Mouse (Mus musculus): ENCODE data around the gene Unc119b.
"Not testable (repeated sequence)": the region's sequence is repeated elsewhere in the genome, so short reads cannot be mapped to it uniquely, and the experiment has no call there.

Gene Unc119b

DNA sequence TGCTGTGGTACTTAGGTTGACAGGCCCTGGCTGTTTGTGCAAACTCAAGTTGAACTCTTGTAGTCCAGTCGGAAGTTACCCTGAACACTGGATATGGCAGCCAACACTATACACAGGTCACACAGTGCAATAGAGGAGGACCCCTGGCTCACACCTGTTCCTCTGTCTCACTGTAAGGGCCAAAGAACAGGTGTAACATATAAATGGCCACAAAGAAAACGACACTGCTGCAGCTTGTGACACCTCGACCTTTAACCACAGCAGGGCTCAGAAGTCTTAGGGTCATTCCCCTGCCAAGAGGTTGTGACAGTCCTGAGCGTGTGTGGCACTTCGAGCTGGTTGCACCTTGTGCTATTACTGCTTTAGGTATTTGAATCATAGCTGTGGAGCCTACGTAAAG is 34.3 kb downstream of the Unc119b start:
- no peak for DNase-seq (ENCODE audit: low read depth, low spot score)
- H3K36me3 ChIP-seq (ENCODE audit: control insufficient read depth, insufficient read depth, low read length, poor library complexity, severe bottlenecking) = peaks cover 5% of the 10 kb centered on the region; the same call in 1 of the 2 replicates
- H3K27me3 ChIP-seq (ENCODE audit: control insufficient read depth, insufficient read depth, low read length, poor library complexity, severe bottlenecking) = no peaks in the 10 kb centered on the region

DNA sequence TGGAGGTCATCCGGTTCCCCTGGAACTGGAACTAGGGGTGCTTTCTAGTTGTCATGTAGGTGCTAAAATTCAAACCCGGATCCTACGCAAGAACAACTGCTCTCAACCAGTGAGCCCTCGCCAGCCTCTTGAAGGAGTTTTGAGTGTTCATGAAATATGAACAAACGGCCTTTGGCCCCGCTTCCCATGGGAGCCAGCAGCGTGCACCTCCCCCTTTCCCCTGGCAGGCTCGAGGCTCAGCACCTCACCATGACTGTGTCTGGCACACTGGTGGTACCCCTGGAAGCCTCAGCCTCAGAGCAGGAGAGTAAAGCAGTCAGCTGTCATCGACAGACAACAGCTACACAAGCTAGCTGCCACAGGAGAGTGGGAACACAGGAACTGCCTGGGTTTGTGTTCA is 34.8 kb downstream of the Unc119b start:
- Histone ChIP-seq H3K27me3 (ENCODE audit: control insufficient read depth, insufficient read depth, low read length, poor library complexity, severe bottlenecking) (no peaks in the 10 kb centered on the region), H3K36me3 (ENCODE audit: control insufficient read depth, insufficient read depth, low read length, poor library complexity, severe bottlenecking) (peaks cover 6% of the 10 kb centered on the region; the same call in 1 of the 2 replicates)
- no peak for DNase-seq (ENCODE audit: low read depth, low spot score)

- no peak for DNase-seq (ENCODE audit: low read depth, low spot score)
- peaks cover 6% of the 10 kb centered on the region; the same call in 1 of the 2 replicates for H3K36me3 ChIP-seq (ENCODE audit: control insufficient read depth, insufficient read depth, low read length, poor library complexity, severe bottlenecking)
- no peaks in the 10 kb centered on the region for H3K27me3 ChIP-seq (ENCODE audit: control insufficient read depth, insufficient read depth, low read length, poor library complexity, severe bottlenecking)
These were observed 35.2 kb downstream of the Unc119b start for GRCm38 (mm10) chr5:115099530-115099929.

- no peaks in the 10 kb centered on the region for H3K27me3 ChIP-seq (ENCODE audit: control insufficient read depth, insufficient read depth, low read length, poor library complexity, severe bottlenecking)
- H3K36me3 ChIP-seq (ENCODE audit: control insufficient read depth, insufficient read depth, low read length, poor library complexity, severe bottlenecking) = peaks cover 6% of the 10 kb centered on the region; the same call in 1 of the 2 replicates
- no peak for DNase-seq (ENCODE audit: low read depth, low spot score)
These were observed 36.6 kb downstream of the Unc119b start, which contains the start of gene Gm10401 for GRCm38 (mm10) chr5:115098195-115098594. Gene Gm10401, minus strand, starts transcription at chr5:115098295.

DNA sequence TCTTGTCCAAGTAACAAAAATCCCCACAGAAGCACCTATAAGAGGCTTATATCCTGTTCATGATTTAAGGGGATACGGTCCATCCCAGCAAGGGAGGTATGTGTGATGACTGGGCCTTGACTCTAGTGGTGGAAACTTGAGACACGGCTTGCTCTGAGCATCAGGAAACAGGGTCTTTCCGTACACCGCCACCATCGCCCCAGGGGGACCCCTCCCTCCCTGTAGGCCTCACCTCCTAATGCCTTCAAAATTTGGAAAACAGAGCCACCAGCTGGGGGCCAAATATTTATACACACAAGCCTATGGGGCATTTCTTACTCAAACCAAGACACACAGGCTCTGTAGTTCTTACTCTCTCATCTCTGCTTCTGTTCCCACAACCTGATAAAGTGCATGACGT is 43.0 kb downstream of the Unc119b start:
- no peak for DNase-seq (ENCODE audit: low read depth, low spot score)
- Histone ChIP-seq H3K36me3 (ENCODE audit: control insufficient read depth, insufficient read depth, low read length, poor library complexity, severe bottlenecking) (peaks cover 9% of the 10 kb centered on the region; the same call in 1 of the 2 replicates), H3K27me3 (ENCODE audit: control insufficient read depth, insufficient read depth, low read length, poor library complexity, severe bottlenecking) (no peaks in the 10 kb centered on the region)

GRCm38 (mm10) chr5:115091015-115091414 is 43.8 kb downstream of the Unc119b start:
- no peak for DNase-seq (ENCODE audit: low read depth, low spot score)
- H3K27me3 ChIP-seq (ENCODE audit: control insufficient read depth, insufficient read depth, low read length, poor library complexity, severe bottlenecking) = no peaks in the 10 kb centered on the region
- H3K36me3 ChIP-seq (ENCODE audit: control insufficient read depth, insufficient read depth, low read length, poor library complexity, severe bottlenecking) = peaks cover 9% of the 10 kb centered on the region; the same call in 1 of the 2 replicates

- Histone ChIP-seq H3K36me3 (ENCODE audit: control insufficient read depth, insufficient read depth, low read length, poor library complexity, severe bottlenecking) (peaks cover 5% of the 10 kb centered on the region; the same call in 1 of the 2 replicates), H3K27me3 (ENCODE audit: control insufficient read depth, insufficient read depth, low read length, poor library complexity, severe bottlenecking) (no peaks in the 10 kb centered on the region)
- no peak for DNase-seq (ENCODE audit: low read depth, low spot score)
These were observed 45.0 kb downstream of the Unc119b start for GRCm38 (mm10) chr5:115089592-115090268.

GRCm38 (mm10) chr5:115085675-115086074 is 49.1 kb downstream of the Unc119b start:
- no peaks in the 10 kb centered on the region for H3K27me3 ChIP-seq (ENCODE audit: control insufficient read depth, insufficient read depth, low read length, poor library complexity, severe bottlenecking)
- peaks cover 16% of the 10 kb centered on the region; the same call in 1 of the 2 replicates for H3K36me3 ChIP-seq (ENCODE audit: control insufficient read depth, insufficient read depth, low read length, poor library complexity, severe bottlenecking)
- DNase-seq (ENCODE audit: low read depth, low spot score) = no peak

DNA sequence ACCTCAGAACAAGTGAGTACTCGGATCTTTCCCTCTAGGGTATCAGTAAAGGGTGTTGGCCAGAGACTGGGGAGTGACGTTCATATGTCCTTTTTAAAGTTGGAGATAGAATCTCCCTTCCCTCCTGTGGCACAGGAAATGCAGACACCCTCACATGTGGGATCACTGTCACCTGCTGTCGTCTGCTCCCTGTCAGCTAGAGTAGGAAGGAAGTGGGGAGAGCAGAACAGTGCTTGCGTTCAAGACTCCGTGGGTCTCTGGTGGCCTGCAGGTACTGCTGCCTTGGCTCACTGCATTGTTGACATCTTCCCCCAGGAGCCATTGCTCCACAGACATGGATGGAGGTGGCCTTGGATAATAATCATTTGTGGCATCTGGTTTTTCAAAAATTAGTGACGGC is 51.3 kb downstream of the Unc119b start:
- H3K27me3 ChIP-seq (ENCODE audit: control insufficient read depth, insufficient read depth, low read length, poor library complexity, severe bottlenecking) = no peaks in the 10 kb centered on the region
- DNase-seq (ENCODE audit: low read depth, low spot score) = no peak

GRCm38 (mm10) chr5:115081636-115082035 is 53.1 kb downstream of the Unc119b start:
- no peak for DNase-seq (ENCODE audit: low read depth, low spot score)
- no peaks in the 10 kb centered on the region for H3K27me3 ChIP-seq (ENCODE audit: control insufficient read depth, insufficient read depth, low read length, poor library complexity, severe bottlenecking)
- peaks cover 14% of the 10 kb centered on the region for H3K36me3 ChIP-seq (ENCODE audit: control insufficient read depth, insufficient read depth, low read length, poor library complexity, severe bottlenecking)

More for the DNA sequence above, 51.3 kb downstream of the Unc119b start:
- H3K36me3 ChIP-seq (ENCODE audit: control insufficient read depth, insufficient read depth, low read length, poor library complexity, severe bottlenecking) = peaks cover 12% of the 10 kb centered on the region; the same call in 1 of the 2 replicates

- H3K36me3 ChIP-seq (ENCODE audit: control insufficient read depth, insufficient read depth, low read length, poor library complexity, severe bottlenecking) = peaks cover 7% of the 10 kb centered on the region; the same call in 1 of the 2 replicates
- no peaks in the 10 kb centered on the region for H3K27me3 ChIP-seq (ENCODE audit: control insufficient read depth, insufficient read depth, low read length, poor library complexity, severe bottlenecking)
- DNase-seq (ENCODE audit: low read depth, low spot score) = peak; percentile 83
These were observed 58.5 kb downstream of the Unc119b start for GRCm38 (mm10) chr5:115076144-115076901.

DNA sequence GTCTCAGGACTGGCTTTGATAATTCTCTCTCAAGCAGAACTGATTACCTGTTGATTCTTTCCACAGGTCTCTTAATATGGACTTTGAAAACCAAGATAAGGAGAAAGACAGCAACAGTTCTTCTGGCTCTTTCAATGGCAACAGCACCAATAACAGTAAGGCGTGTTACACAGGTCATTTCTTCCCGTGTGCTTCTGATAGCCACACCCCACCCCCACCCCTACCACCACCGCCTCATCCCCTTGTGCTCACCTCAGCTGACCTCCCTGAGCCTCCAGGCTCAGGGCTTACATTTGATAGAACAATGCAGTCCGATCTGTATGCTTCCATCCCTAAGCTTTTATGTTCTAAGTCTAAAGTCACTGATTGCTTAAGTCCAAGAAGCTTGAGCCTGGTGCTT is 60.0 kb downstream of the Unc119b start:
- no peak for DNase-seq (ENCODE audit: low read depth, low spot score)
- peaks cover 5% of the 10 kb centered on the region; the same call in 1 of the 2 replicates for H3K36me3 ChIP-seq (ENCODE audit: control insufficient read depth, insufficient read depth, low read length, poor library complexity, severe bottlenecking)

GRCm38 (mm10) chr5:115073306-115073705 is 61.5 kb downstream of the Unc119b start:
- not testable (repeated sequence) for DNase-seq (ENCODE audit: low read depth, low spot score); H3K36me3 ChIP-seq (ENCODE audit: control insufficient read depth, insufficient read depth, low read length, poor library complexity, severe bottlenecking); H3K27me3 ChIP-seq (ENCODE audit: control insufficient read depth, insufficient read depth, low read length, poor library complexity, severe bottlenecking)

More for the DNA sequence above, 60.0 kb downstream of the Unc119b start:
- H3K27me3 ChIP-seq (ENCODE audit: control insufficient read depth, insufficient read depth, low read length, poor library complexity, severe bottlenecking) = no peaks in the 10 kb centered on the region

All from splenic B cell, adult 2 months (primary cell).